Mouse (Mus musculus) heart, postnatal 0 days (tissue): ENCODE measurements at regions not wholly inside any gene's neighbourhood (a gene's known extent, or its start where the extent isn't known, plus 50 kb on each side); places are given as distances from the start of the nearest gene placed in this dataset.

ENCODE experiments used
- ATAC-seq: fragments of 200-750 bp; cut with Nextera tagmentation; 2 replicates; pipeline ENCODE4 v1.8.0; 2017; ENCODE audit warnings: low read depth, moderate number of reproducible peaks, moderate library complexity; ENCODE audit not compliant: insufficient read depth
- DNase-seq: peaks from one replicate; pipeline ENCODE4 v3.0.0-alpha.2; 2016; ENCODE audit warnings: low spot score
- H3K27ac ChIP-seq: fragments of 300-500 bp; sonication (generic); 2 replicates; pipeline ENCODE4 v1.5.1; 2014; ENCODE audit warnings: low read depth, mild to moderate bottlenecking
- H3K27me3 ChIP-seq: fragments of 300-500 bp; sonication (generic); 2 replicates; pipeline ENCODE4 v1.6.1; 2014; ENCODE audit warnings: low read length, mixed read lengths; ENCODE audit not compliant: control insufficient read depth, insufficient read depth
- H3K36me3 ChIP-seq: fragments of 300-500 bp; sonication (generic); replicated peaks from 2 replicates; pipeline ENCODE4 v1.6.1; 2014; ENCODE audit warnings: low read length, mixed read lengths; ENCODE audit not compliant: control insufficient read depth, insufficient read depth
- H3K4me1 ChIP-seq: fragments of 300-500 bp; sonication (generic); 2 replicates; pipeline ENCODE4 v1.6.1; 2014; ENCODE audit warnings: antibody characterized with exemption; ENCODE audit not compliant: control insufficient read depth, insufficient read depth
- H3K4me2 ChIP-seq: fragments of 300-500 bp; sonication (generic); 2 replicates; pipeline ENCODE4 v1.6.1; 2014; ENCODE audit warnings: low read depth, mild to moderate bottlenecking, low read length, moderate library complexity
- H3K4me3 ChIP-seq: fragments of 300-500 bp; sonication (generic); 2 replicates; pipeline ENCODE4 v1.5.1; 2014; ENCODE audit warnings: low read depth, low read length
- H3K9ac ChIP-seq: fragments of 300-500 bp; sonication (generic); replicated peaks from 2 replicates; pipeline ENCODE4 v1.6.1; 2014; ENCODE audit warnings: low read depth, low read length, mixed read lengths
- H3K9me3 ChIP-seq: fragments of 300-500 bp; sonication (generic); replicated peaks from 2 replicates; pipeline ENCODE4 v1.6.1; 2016; ENCODE audit warnings: low read length; ENCODE audit not compliant: control insufficient read depth
- CTCF ChIP-seq: IDR thresholded peaks from 2 replicates; pipeline ENCODE4 v1.5.1; 2016; ENCODE audit warnings: antibody characterized with exemption, control low read depth, low read depth
- EP300 ChIP-seq: IDR thresholded peaks from 2 replicates; pipeline ENCODE4 v1.6.1; 2016; ENCODE audit warnings: antibody characterized with exemption, low read depth
- WGBS: fragments of 180-500 bp; shearing (Covaris S2); extraction: QIAGEN DNeasy Blood & Tissue Kit; methylation state at CpG from one replicate; pipeline ENCODE4 v1.1.7; 2014; 5-methylcytosine and 5-hydroxymethylcytosine counted together

GRCm38 (mm10) chr3:47095288-47095687 lies 647.3 kb upstream of the Pabpc4l start:
- DNase-seq (no peak), ATAC-seq (no peak)
- Histone ChIP-seq H3K9ac (no peak overlapping the region), H3K9me3 (no peaks in the 10 kb centered on the region), H3K27ac (no peak overlapping the region), H3K27me3 (no peaks in the 10 kb centered on the region), H3K36me3 (no peaks in the 10 kb centered on the region), H3K4me3 (no peak overlapping the region), H3K4me2 (no peak overlapping the region), H3K4me1 (no peaks in the 10 kb centered on the region)
- no peak for TF ChIP-seq CTCF
- TF ChIP-seq EP300, result no peak
- 71% methylated on average over 7 of the region's 7 CpGs for WGBS

GRCm38 (mm10) chr3:47051563-47051962 lies 603.5 kb upstream of the Pabpc4l start:
- ATAC-seq (no peak), DNase-seq (no peak)
- Histone ChIP-seq H3K4me3 (no peak overlapping the region), H3K27ac (no peak overlapping the region), H3K9me3 (no peaks in the 10 kb centered on the region), H3K36me3 (no peaks in the 10 kb centered on the region), H3K4me2 (no peak overlapping the region), H3K9ac (no peak overlapping the region), H3K4me1 (no peaks in the 10 kb centered on the region), H3K27me3 (no peaks in the 10 kb centered on the region)
- WGBS, result 89% methylated on average over 14 of the region's 14 CpGs
- TF ChIP-seq EP300, result no peak
- TF ChIP-seq CTCF, result no peak

GRCm38 (mm10) chr3:47025738-47026137 lies 577.7 kb upstream of the Pabpc4l start:
- Histone ChIP-seq H3K27me3 (no peaks in the 10 kb centered on the region), H3K4me3 (no peak overlapping the region), H3K9ac (no peak overlapping the region), H3K36me3 (no peaks in the 10 kb centered on the region), H3K27ac (no peak overlapping the region), H3K4me2 (no peak overlapping the region), H3K4me1 (no peaks in the 10 kb centered on the region), H3K9me3 (no peaks in the 10 kb centered on the region)
- ATAC-seq (no peak), DNase-seq (no peak)
- WGBS, result 79% methylated on average over 6 of the region's 6 CpGs
- no peak for TF ChIP-seq CTCF
- TF ChIP-seq EP300, result no peak

- TF ChIP-seq CTCF (peak; percentile 17; the same call in 1 of the 2 replicates), EP300 (no peak)
- Histone ChIP-seq H3K27me3 (no peaks in the 10 kb centered on the region), H3K4me2 (no peak overlapping the region), H3K4me3 (no peak overlapping the region), H3K36me3 (no peaks in the 10 kb centered on the region), H3K9me3 (no peaks in the 10 kb centered on the region), H3K27ac (no peak overlapping the region), H3K4me1 (no peaks in the 10 kb centered on the region), H3K9ac (no peak overlapping the region)
- no peak for DNase-seq
- 43% methylated on average over 1 of the region's 1 CpGs for WGBS
- no peak for ATAC-seq
These were observed 571.3 kb upstream of the Pabpc4l start for GRCm38 (mm10) chr3:47019270-47019669.

- ATAC-seq (no peak), DNase-seq (no peak)
- WGBS, result 78% methylated on average over 7 of the region's 7 CpGs
- no peaks in the 10 kb centered on the region for H3K36me3 ChIP-seq
- no peaks in the 10 kb centered on the region for H3K27me3 ChIP-seq
- H3K4me3 ChIP-seq, result no peak overlapping the region
- no peak overlapping the region for H3K4me2 ChIP-seq
- no peak overlapping the region for H3K9ac ChIP-seq
- H3K27ac ChIP-seq, result no peak overlapping the region
- no peak for TF ChIP-seq CTCF
- TF ChIP-seq EP300, result no peak
- no peaks in the 10 kb centered on the region for H3K9me3 ChIP-seq
- H3K4me1 ChIP-seq, result no peaks in the 10 kb centered on the region
These were observed 570.5 kb upstream of the Pabpc4l start for GRCm38 (mm10) chr3:47018565-47018964.

- ATAC-seq (no peak), DNase-seq (no peak)
- no peak for TF ChIP-seq CTCF
- no peak for TF ChIP-seq EP300
- WGBS, result 68% methylated on average over 1 of the region's 1 CpGs
- no peaks in the 10 kb centered on the region for H3K36me3 ChIP-seq
- H3K9ac ChIP-seq, result no peak overlapping the region
- no peaks in the 10 kb centered on the region for H3K4me1 ChIP-seq
- no peak overlapping the region for H3K4me3 ChIP-seq
- no peak overlapping the region for H3K27ac ChIP-seq
- no peaks in the 10 kb centered on the region for H3K27me3 ChIP-seq
- H3K9me3 ChIP-seq, result no peaks in the 10 kb centered on the region
- H3K4me2 ChIP-seq, result no peak overlapping the region
These were observed 562.4 kb upstream of the Pabpc4l start for GRCm38 (mm10) chr3:47010459-47010858.
